Mouse (Mus musculus) embryonic facial prominence, embryonic 15.5 days (tissue): ENCODE measurements around the gene Rps6ka5. TPM values are rescaled to one million over a fixed set of nuclear protein-coding genes. Genes with fewer than 3 reads are reported as not detected.

ENCODE experiments used
- ATAC-seq: fragments of 200-750 bp; cut with Nextera tagmentation; 2 replicates; pipeline ENCODE4 v1.8.0; 2017; ENCODE audit warnings: low read depth, moderate TSS enrichment; ENCODE audit not compliant: insufficient number of reproducible peaks, low FRiP score, low TSS enrichment
- H3K27ac ChIP-seq: fragments of 300-500 bp; sonication (generic); replicated peaks from 2 replicates; pipeline ENCODE4 v1.5.1; 2015; ENCODE audit warnings: mild to moderate bottlenecking, inconsistent platforms
- H3K27me3 ChIP-seq: fragments of 300-500 bp; sonication (generic); 2 replicates; pipeline ENCODE4 v1.6.1; 2015; ENCODE audit warnings: inconsistent platforms
- H3K36me3 ChIP-seq: fragments of 300-500 bp; sonication (generic); 2 replicates; pipeline ENCODE4 v1.6.1; 2015; ENCODE audit warnings: mild to moderate bottlenecking, inconsistent platforms
- H3K4me1 ChIP-seq: fragments of 300-500 bp; sonication (generic); 2 replicates; pipeline ENCODE4 v1.6.1; 2015; ENCODE audit warnings: inconsistent platforms
- H3K4me2 ChIP-seq: fragments of 300-500 bp; sonication (generic); replicated peaks from 2 replicates; pipeline ENCODE4 v1.6.1; 2015; ENCODE audit warnings: mild to moderate bottlenecking, inconsistent platforms
- H3K4me3 ChIP-seq: fragments of 300-500 bp; sonication (generic); replicated peaks from 2 replicates; pipeline ENCODE4 v1.5.1; 2015; ENCODE audit warnings: mild to moderate bottlenecking, inconsistent platforms
- H3K9ac ChIP-seq: fragments of 300-500 bp; sonication (generic); 2 replicates; pipeline ENCODE4 v1.6.1; 2015; ENCODE audit warnings: inconsistent platforms
- H3K9me3 ChIP-seq: fragments of 300-500 bp; sonication (generic); replicated peaks from 2 replicates; pipeline ENCODE4 v1.6.1; 2016; ENCODE audit warnings: inconsistent platforms
- whole genome bisulfite sequencing: fragments of 180-500 bp; shearing (Covaris S2); methylation state at CpG from one replicate; pipeline ENCODE4 v1.1.7; 2015; 5-methylcytosine and 5-hydroxymethylcytosine counted together
- polyA plus RNA-seq: library from polyadenylated mRNA; unstranded; fragments of >200 nt; fragmentation: Nextera tagmentation; extraction: Ambion mirVana; gene quantifications from 2 replicates; pipeline ENCODE4 v1.2.1, GENCODE M21; 2015

Rps6ka5 gene
- polyA plus RNA-seq, 1 experiment from 2014 or later = 4.5 TPM

DNA sequence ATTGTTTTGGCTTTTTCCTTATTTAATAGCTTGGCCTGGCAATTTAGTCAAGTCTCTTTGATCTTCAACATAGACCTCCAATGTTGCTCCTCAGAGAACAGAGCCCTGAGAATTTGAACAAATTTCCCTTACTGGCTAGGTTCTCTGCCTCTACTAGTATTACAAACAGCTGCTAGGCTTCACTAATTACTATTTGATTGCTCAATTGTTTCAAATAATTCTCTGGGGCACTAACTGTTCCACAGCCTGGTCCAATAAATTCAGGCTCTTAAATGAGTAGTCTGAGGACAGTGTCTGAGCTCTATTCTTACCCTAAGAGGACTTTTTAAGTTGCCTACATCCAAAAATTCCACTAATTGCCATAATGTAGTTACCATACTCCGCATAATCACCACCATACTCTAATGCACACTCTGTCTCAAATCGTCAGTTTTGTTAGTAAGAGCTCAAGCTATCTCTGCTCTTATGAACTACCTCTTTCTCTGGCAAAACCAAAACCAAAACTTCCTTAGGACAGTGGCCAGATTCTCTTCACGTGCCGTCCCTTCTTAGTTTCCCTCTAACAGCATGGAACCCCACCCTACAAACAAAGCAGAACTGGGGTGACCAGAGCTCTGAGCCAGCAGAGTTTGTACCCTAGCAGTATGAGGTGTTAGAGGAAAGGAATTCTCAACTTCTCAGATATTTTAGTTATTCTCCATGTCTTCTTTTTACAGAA is 100.4 kb downstream of the Rps6ka5 start:
- Histone ChIP-seq H3K4me2 (no peak overlapping the region), H3K9me3 (no peaks in the 10 kb centered on the region), H3K4me1 (peaks cover 8% of the 10 kb centered on the region; the same call in 1 of the 2 replicates), H3K27ac (no peak overlapping the region), H3K36me3 (no peaks in the 10 kb centered on the region), H3K27me3 (no peaks in the 10 kb centered on the region), H3K9ac (no peak overlapping the region), H3K4me3 (no peak overlapping the region)
- ATAC-seq = no peak
- 60% methylated on average over 4 of the region's 4 CpGs for WGBS

DNA sequence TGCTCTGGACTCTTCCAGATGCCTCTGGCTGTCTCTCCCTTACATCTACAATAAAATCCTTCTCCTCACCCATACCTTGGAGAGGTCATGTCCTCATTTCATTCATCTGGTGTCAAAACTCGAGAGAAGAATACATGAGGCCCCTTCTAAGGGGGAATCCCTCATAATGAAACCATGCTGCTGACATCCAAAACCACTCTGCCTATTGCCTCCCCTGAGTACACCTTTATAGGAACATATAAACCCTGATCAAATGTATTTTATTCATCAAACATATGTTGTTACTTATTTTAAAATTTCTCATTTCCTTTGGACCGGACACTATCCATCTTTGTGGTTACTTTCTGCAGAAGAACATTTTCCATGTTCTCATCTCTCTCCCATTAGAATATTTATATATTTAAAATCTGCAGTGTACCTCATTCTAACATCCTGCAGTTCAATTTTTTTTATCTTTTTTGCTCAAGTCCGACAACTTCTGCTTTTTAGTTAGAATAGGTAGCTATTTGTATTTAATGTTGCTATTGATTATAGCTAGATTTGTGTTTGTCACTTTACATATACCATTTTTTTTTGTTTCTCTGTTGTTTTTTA is 101.8 kb downstream of the Rps6ka5 start:
- no peak for ATAC-seq
- Histone ChIP-seq H3K27ac (no peak overlapping the region), H3K4me2 (no peak overlapping the region), H3K9ac (no peak overlapping the region), H3K27me3 (no peaks in the 10 kb centered on the region), H3K4me1 (peaks cover 8% of the 10 kb centered on the region; the same call in 1 of the 2 replicates), H3K36me3 (no peaks in the 10 kb centered on the region), H3K4me3 (no peak overlapping the region), H3K9me3 (no peaks in the 10 kb centered on the region)
- 46% methylated on average over 3 of the region's 3 CpGs for WGBS

- no peaks in the 10 kb centered on the region for H3K27me3 ChIP-seq
- no peak for ATAC-seq
- whole genome bisulfite sequencing = 82% methylated on average over 2 of the region's 2 CpGs
- peaks cover 11% of the 10 kb centered on the region; the same call in 1 of the 2 replicates for H3K4me1 ChIP-seq
- H3K36me3 ChIP-seq = no peaks in the 10 kb centered on the region
- no peaks in the 10 kb centered on the region for H3K9me3 ChIP-seq
- 0 out of 2 replicates have a peak overlapping the region, but pooled peaks have one; percentile 39 for H3K27ac ChIP-seq
- H3K9ac ChIP-seq = no peak overlapping the region
- H3K4me3 ChIP-seq = no peak overlapping the region
- no peak overlapping the region for H3K4me2 ChIP-seq
Observed at GRCm38 (mm10) chr12:100615251-100615650, 111.5 kb downstream of the Rps6ka5 start.

- Histone ChIP-seq H3K27ac (no peak overlapping the region), H3K4me2 (no peak overlapping the region), H3K27me3 (no peaks in the 10 kb centered on the region), H3K9me3 (no peaks in the 10 kb centered on the region), H3K36me3 (no peaks in the 10 kb centered on the region), H3K4me1 (peaks cover 11% of the 10 kb centered on the region; the same call in 1 of the 2 replicates), H3K4me3 (no peak overlapping the region), H3K9ac (no peak overlapping the region)
- WGBS = 82% methylated on average over 2 of the region's 2 CpGs
- no peak for ATAC-seq
Observed at GRCm38 (mm10) chr12:100613878-100614277, 112.9 kb downstream of the Rps6ka5 start.

DNA sequence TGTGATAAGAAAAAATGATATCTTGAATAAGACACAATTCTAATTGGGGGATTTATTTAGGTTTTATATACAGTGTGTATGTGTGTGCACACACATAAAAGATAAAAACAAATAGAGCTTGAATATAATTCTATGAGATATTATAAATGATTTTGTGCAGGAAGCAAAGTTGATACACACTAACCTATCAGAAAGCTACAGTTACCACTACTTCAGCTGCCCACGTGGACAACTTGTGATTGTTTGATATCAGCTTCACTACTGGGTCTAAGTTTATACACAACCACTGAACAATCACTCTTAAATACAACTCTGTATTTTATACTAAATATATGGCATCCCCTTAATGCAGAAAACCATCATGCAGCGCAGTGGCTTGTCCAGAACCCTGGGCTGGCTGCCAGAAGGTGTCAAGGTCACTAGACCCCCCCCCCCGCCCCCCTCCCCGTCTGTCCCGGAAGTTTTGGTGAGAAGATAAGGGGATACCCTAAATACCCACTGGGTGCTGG is 113.5 kb downstream of the Rps6ka5 start:
- WGBS = 70% methylated on average over 5 of the region's 5 CpGs
- Histone ChIP-seq H3K4me1 (peaks cover 11% of the 10 kb centered on the region; the same call in 1 of the 2 replicates), H3K27ac (no peak overlapping the region), H3K9ac (no peak overlapping the region), H3K4me3 (no peak overlapping the region), H3K9me3 (no peaks in the 10 kb centered on the region), H3K27me3 (no peaks in the 10 kb centered on the region), H3K36me3 (no peaks in the 10 kb centered on the region), H3K4me2 (no peak overlapping the region)
- ATAC-seq = no peak

DNA sequence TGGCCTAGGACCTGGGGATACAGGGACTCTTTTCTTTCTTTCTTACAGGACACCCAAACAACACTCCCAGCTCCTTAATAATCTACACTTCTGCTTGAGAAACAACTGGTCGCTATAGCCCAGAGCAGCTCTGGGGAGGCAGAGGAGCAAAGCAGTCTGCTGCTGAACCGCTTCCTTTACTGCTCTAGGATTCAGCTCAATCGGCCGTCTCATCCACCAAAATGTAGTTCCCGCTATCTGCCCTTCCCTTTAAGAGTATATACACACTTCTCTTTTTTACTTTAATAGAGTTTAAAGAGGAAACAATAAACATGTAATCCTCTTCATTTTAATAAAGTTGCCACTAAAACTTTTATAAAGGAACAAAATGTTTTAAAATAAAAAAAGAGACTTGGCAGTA is 117.0 kb downstream of the Rps6ka5 start:
- no peaks in the 10 kb centered on the region for H3K36me3 ChIP-seq
- no peak overlapping the region for H3K4me2 ChIP-seq
- H3K27me3 ChIP-seq = no peaks in the 10 kb centered on the region
- no peak for ATAC-seq
- 87% methylated on average over 5 of the region's 5 CpGs for WGBS
- H3K4me1 ChIP-seq = no peaks in the 10 kb centered on the region
- no peaks in the 10 kb centered on the region for H3K9me3 ChIP-seq
- no peak overlapping the region for H3K9ac ChIP-seq
- no peak overlapping the region for H3K27ac ChIP-seq
- H3K4me3 ChIP-seq = no peak overlapping the region

DNA sequence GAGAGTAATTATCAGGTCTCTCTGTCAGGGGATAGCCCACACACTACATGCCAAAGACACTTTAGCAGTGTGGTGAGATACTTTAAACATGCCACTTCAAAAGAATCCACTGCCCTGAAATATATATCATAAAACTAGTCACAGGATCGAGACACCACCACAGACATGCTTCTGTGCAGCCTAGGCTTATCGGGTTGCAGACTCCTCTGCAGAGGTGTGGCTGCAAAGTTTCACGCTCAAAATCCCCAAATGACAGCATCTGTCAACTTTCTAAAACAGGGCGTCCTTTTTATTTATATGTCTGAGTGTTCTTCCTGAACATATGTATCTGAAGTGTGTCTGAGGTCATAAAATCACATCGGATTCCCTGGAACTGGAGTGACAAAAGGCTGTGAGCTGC is 117.7 kb downstream of the Rps6ka5 start:
- H3K9ac ChIP-seq = no peak overlapping the region
- H3K4me3 ChIP-seq = no peak overlapping the region
- no peaks in the 10 kb centered on the region for H3K27me3 ChIP-seq
- H3K4me2 ChIP-seq = no peak overlapping the region
- no peak for ATAC-seq
- no peaks in the 10 kb centered on the region for H3K9me3 ChIP-seq
- no peak overlapping the region for H3K27ac ChIP-seq
- no peaks in the 10 kb centered on the region for H3K36me3 ChIP-seq
- H3K4me1 ChIP-seq = no peaks in the 10 kb centered on the region
- 54% methylated on average over 5 of the region's 5 CpGs for WGBS

GRCm38 (mm10) chr12:100606733-100607132 is 120.0 kb downstream of the Rps6ka5 start:
- no peaks in the 10 kb centered on the region for H3K36me3 ChIP-seq
- H3K4me2 ChIP-seq = no peak overlapping the region
- no peaks in the 10 kb centered on the region for H3K27me3 ChIP-seq
- H3K4me1 ChIP-seq = no peaks in the 10 kb centered on the region
- no peak overlapping the region for H3K4me3 ChIP-seq
- no peak overlapping the region for H3K9ac ChIP-seq
- H3K9me3 ChIP-seq = no peaks in the 10 kb centered on the region
- 93% methylated on average over 1 of the region's 1 CpGs for WGBS
- H3K27ac ChIP-seq = no peak overlapping the region
- no peak for ATAC-seq

DNA sequence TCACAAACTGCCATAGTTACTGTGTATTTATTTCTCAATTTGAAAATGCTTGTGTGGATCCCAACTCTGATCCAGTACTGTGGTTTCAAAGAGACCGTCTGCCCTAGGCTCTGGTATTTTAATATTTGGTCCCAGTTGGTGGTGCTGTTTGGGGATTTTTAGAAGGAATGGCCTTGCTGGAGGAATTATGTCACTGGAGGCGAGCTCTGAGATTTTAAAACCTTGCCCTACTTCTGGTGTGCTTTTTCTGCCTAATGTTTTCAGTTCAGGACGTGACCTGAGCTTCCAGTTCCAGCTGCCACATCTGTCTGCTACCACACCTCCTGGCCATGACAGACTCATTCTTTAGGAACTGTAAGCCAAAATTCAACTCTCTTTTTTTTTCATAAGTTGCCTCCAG is 121.2 kb downstream of the Rps6ka5 start:
- 60% methylated on average over 3 of the region's 3 CpGs for WGBS
- Histone ChIP-seq H3K4me2 (no peak overlapping the region), H3K4me3 (no peak overlapping the region), H3K4me1 (no peaks in the 10 kb centered on the region), H3K9ac (no peak overlapping the region), H3K27me3 (no peaks in the 10 kb centered on the region), H3K36me3 (no peaks in the 10 kb centered on the region), H3K27ac (no peak overlapping the region), H3K9me3 (no peaks in the 10 kb centered on the region)
- ATAC-seq = no peak

GRCm38 (mm10) chr12:100604540-100604939 is 122.2 kb downstream of the Rps6ka5 start:
- H3K36me3 ChIP-seq = no peaks in the 10 kb centered on the region
- H3K9me3 ChIP-seq = no peaks in the 10 kb centered on the region
- H3K4me2 ChIP-seq = no peak overlapping the region
- 0% methylated on average over 1 of the region's 1 CpGs for WGBS
- ATAC-seq = no peak
- no peak overlapping the region for H3K4me3 ChIP-seq
- H3K9ac ChIP-seq = no peak overlapping the region
- no peaks in the 10 kb centered on the region for H3K27me3 ChIP-seq
- H3K4me1 ChIP-seq = no peaks in the 10 kb centered on the region
- H3K27ac ChIP-seq = no peak overlapping the region

- ATAC-seq = no peak
- Histone ChIP-seq H3K27ac (no peak overlapping the region), H3K9ac (no peak overlapping the region), H3K27me3 (no peaks in the 10 kb centered on the region), H3K4me1 (no peaks in the 10 kb centered on the region), H3K4me3 (no peak overlapping the region), H3K9me3 (no peaks in the 10 kb centered on the region), H3K4me2 (no peak overlapping the region), H3K36me3 (no peaks in the 10 kb centered on the region)
- WGBS = 86% methylated on average over 3 of the region's 3 CpGs
Observed at GRCm38 (mm10) chr12:100594700-100595099, 132.1 kb downstream of the Rps6ka5 start.
